22 mouse cellular contexts compared by ENCODE assay signal in genomic region chr5:66929291-66929690, GRCm38 (mm10).
DNase-seq lines count a peak whose midpoint lies in the region; ATAC-seq and TF ChIP-seq lines count a peak whose summit lies in the region.
"Had no signal": no experiment of that assay in that cellular context is flagged by ENCODE, and none has a peak within 500 bp of the region (broad histone marks: within the 10 kb centered on the region; RNA-seq: fewer than 3 reads in every experiment).

No protein-coding gene starts in this region.

- H3K36me3 ChIP-seq in limb, embryonic 12.5 days, result no peaks in the 10 kb centered on the region
- H3K36me3 ChIP-seq in limb, embryonic 10.5 days, result no peaks in the 10 kb centered on the region
- no peaks in the 10 kb centered on the region for H3K36me3 ChIP-seq in limb, embryonic 14.5 days (ENCODE audit: control insufficient read depth, insufficient read depth, low read length)
- H3K36me3 ChIP-seq: embryonic facial prominence, embryonic 13.5 days; forebrain, embryonic 12.5 days; heart, embryonic 13.5 days; hindbrain, embryonic 12.5 days; midbrain, embryonic 10.5 days; neural tube, embryonic 12.5 days had no signal

- no peak for TF ChIP-seq POLR2A in limb, embryonic 14.5 days (IDR thresholded peaks at IDR 0.05; ENCODE audit: borderline replicate concordance, extremely low read depth, insufficient read depth, insufficient read length)

- no peak for TF ChIP-seq CTCF in gastrocnemius, adult 2 months (IDR thresholded peaks at IDR 0.05)

- no peak overlapping the region for H3K9ac ChIP-seq in limb, embryonic 12.5 days (replicated peaks)
- H3K9ac ChIP-seq in limb, embryonic 14.5 days (ENCODE audit: low read depth, low read length, severe bottlenecking), result no peak overlapping the region
- H3K9ac ChIP-seq: embryonic facial prominence, embryonic 13.5 days; forebrain, embryonic 12.5 days; heart, embryonic 13.5 days; hindbrain, embryonic 12.5 days; neural tube, embryonic 12.5 days had no signal

- H3K4me2 ChIP-seq in limb, embryonic 12.5 days, result no peak overlapping the region
- H3K4me2 ChIP-seq in limb, embryonic 14.5 days (replicated peaks; ENCODE audit: low read depth, low read length, severe bottlenecking), result no peak overlapping the region
- H3K4me2 ChIP-seq: embryonic facial prominence, embryonic 13.5 days; forebrain, embryonic 12.5 days; heart, embryonic 13.5 days; hindbrain, embryonic 12.5 days; neural tube, embryonic 12.5 days had no signal

- ATAC-seq in limb, embryonic 12.5 days (ENCODE audit: insufficient number of reproducible peaks, insufficient read depth, low FRiP score, low TSS enrichment, low read depth), result no peak
- ATAC-seq in limb, embryonic 14.5 days (ENCODE audit: low FRiP score, low read depth), result no peak
- ATAC-seq: intestine, postnatal 0 days; lung, postnatal 0 days had no signal

- H3K4me1 ChIP-seq in limb, embryonic 12.5 days (replicated peaks), result peaks cover 8% of the 10 kb centered on the region
- H3K4me1 ChIP-seq in limb, embryonic 10.5 days, result peaks cover 31% of the 10 kb centered on the region
- peaks cover 11% of the 10 kb centered on the region for H3K4me1 ChIP-seq in limb, embryonic 14.5 days (ENCODE audit: control insufficient read depth, insufficient read depth, low read length)
- H3K4me1 ChIP-seq: forebrain, embryonic 12.5 days; neural tube, embryonic 12.5 days had no signal

- H3K27me3 ChIP-seq in limb, embryonic 12.5 days, result no peaks in the 10 kb centered on the region
- no peaks in the 10 kb centered on the region for H3K27me3 ChIP-seq in limb, embryonic 10.5 days (ENCODE audit: low read depth, poor library complexity, severe bottlenecking)
- no peaks in the 10 kb centered on the region for H3K27me3 ChIP-seq in limb, embryonic 14.5 days (ENCODE audit: control insufficient read depth, insufficient read depth, low read length)
- H3K27me3 ChIP-seq: embryonic facial prominence, embryonic 13.5 days; forebrain, embryonic 12.5 days; hindbrain, embryonic 12.5 days; neural tube, embryonic 12.5 days had no signal

- H3K4me3 ChIP-seq in gastrocnemius, adult 2 months, result no peak overlapping the region
- no peak overlapping the region for H3K4me3 ChIP-seq in limb, embryonic 12.5 days (replicated peaks)
- H3K4me3 ChIP-seq in limb, embryonic 10.5 days, result no peak overlapping the region
- H3K4me3 ChIP-seq in limb, embryonic 14.5 days (replicated peaks; ENCODE audit: low read length), result no peak overlapping the region
- H3K4me3 ChIP-seq: embryonic facial prominence, embryonic 13.5 days; erythroblast, embryonic 14.5 days; forebrain, embryonic 12.5 days; heart, embryonic 13.5 days; hindbrain, embryonic 12.5 days; midbrain, embryonic 10.5 days; neural tube, embryonic 12.5 days had no signal

- WGBS in limb, embryonic 12.5 days, result 39% methylated on average over 6 of the region's 6 CpGs
- 69% methylated on average over 6 of the region's 6 CpGs for WGBS in limb, embryonic 10.5 days
- WGBS in limb, embryonic 14.5 days, result 25% methylated on average over 6 of the region's 6 CpGs

- H3K27ac ChIP-seq in gastrocnemius, adult 2 months, result no peak overlapping the region
- H3K27ac ChIP-seq in limb, embryonic 12.5 days, result peak overlapping the region; percentile 17; the same call in 1 of the 2 replicates
- H3K27ac ChIP-seq in limb, embryonic 10.5 days, result no peak overlapping the region
- H3K27ac ChIP-seq in limb, embryonic 14.5 days (replicated peaks; ENCODE audit: low read depth, low read length), result no peak overlapping the region
- H3K27ac ChIP-seq: embryonic facial prominence, embryonic 13.5 days; forebrain, embryonic 12.5 days; heart, embryonic 13.5 days; hindbrain, embryonic 12.5 days; midbrain, embryonic 10.5 days; neural tube, embryonic 12.5 days had no signal

- DNase-seq in adrenal gland, adult 2 months, result peak; percentile 47
- no peak for DNase-seq in adrenal gland, adult 8-10 months
- peak; percentile 28 for DNase-seq in gastrocnemius, adult 2 months
- DNase-seq in gastrocnemius, adult 8-10 months (ENCODE audit: low spot score in 2 of 2), result no peak
- DNase-seq in limb, embryonic 10.5 days (ENCODE audit: low spot score), result no peak
- DNase-seq in limb, embryonic 14.5 days (ENCODE audit: low spot score), result peak; percentile 59
- DNase-seq in frontal cortex, postnatal 10 days (ENCODE audit: low spot score in 2 of 2), result no peak
- DNase-seq: cerebellum, adult 11 months; gastrocnemius, postnatal 14 days; heart, adult 18-20 months; right cerebral cortex, postnatal 14 days; spleen, adult 18-20 months had no signal

- intact Hi-C loops in gastrocnemius, adult 2 months (cut with DNase I), result no loop called here

- H3K9me3 ChIP-seq in limb, embryonic 12.5 days, result no peaks in the 10 kb centered on the region
- no peaks in the 10 kb centered on the region for H3K9me3 ChIP-seq in limb, embryonic 10.5 days (replicated peaks)
- H3K9me3 ChIP-seq in limb, embryonic 14.5 days (ENCODE audit: control insufficient read depth, low read length), result no peaks in the 10 kb centered on the region
- H3K9me3 ChIP-seq: embryonic facial prominence, embryonic 13.5 days; forebrain, embryonic 12.5 days; heart, embryonic 13.5 days; hindbrain, embryonic 12.5 days; midbrain, embryonic 10.5 days; neural tube, embryonic 12.5 days had no signal

Comparison
In these comparisons a context has a peak if more than half of its experiments do, and no peak if none do; other contexts are left out.
1. DNase-seq: peak in adrenal gland, adult 2 months (single experiment), gastrocnemius, adult 2 months (single experiment) and limb, embryonic 14.5 days (single experiment); none in adrenal gland, adult 8-10 months (single experiment), gastrocnemius, adult 8-10 months (0 of 2), limb, embryonic 10.5 days (single experiment) and frontal cortex, postnatal 10 days (0 of 2).